Mouse (Mus musculus) myocyte (in vitro differentiated cells): ENCODE results near the gene Ackr2.

Experiments
- CEBPB ChIP-seq: IDR thresholded peaks from 2 replicates; pipeline ENCODE4 v1.6.1; 2011; ENCODE audit warnings: mild to moderate bottlenecking, moderate library complexity; ENCODE audit not compliant: poor library complexity, insufficient read depth, severe bottlenecking
- MAX ChIP-seq: IDR thresholded peaks from one replicate; pipeline ENCODE4 v1.6.1; 2011; ENCODE audit warnings: low read depth, mild to moderate bottlenecking, control low read depth
- POLR2A ChIP-seq: IDR thresholded peaks from one replicate; pipeline ENCODE4 v1.6.1; 2011; ENCODE audit warnings: low read depth, mild to moderate bottlenecking, control low read depth, moderate library complexity; ENCODE audit not compliant: insufficient read length
- POLR2AphosphoS2 ChIP-seq: IDR thresholded peaks from one replicate; pipeline ENCODE4 v1.6.1; 2011; ENCODE audit warnings: low read depth, control low read depth; ENCODE audit not compliant: insufficient read length
- REST ChIP-seq: IDR thresholded peaks from one replicate; pipeline ENCODE4 v1.6.1; 2011; ENCODE audit warnings: mild to moderate bottlenecking, control low read depth, moderate library complexity; ENCODE audit not compliant: insufficient read depth, insufficient read length
- USF1 ChIP-seq: IDR thresholded peaks from one replicate; pipeline ENCODE4 v1.6.1; 2011; ENCODE audit warnings: low read depth, mild to moderate bottlenecking, control low read depth, moderate library complexity

DNA sequence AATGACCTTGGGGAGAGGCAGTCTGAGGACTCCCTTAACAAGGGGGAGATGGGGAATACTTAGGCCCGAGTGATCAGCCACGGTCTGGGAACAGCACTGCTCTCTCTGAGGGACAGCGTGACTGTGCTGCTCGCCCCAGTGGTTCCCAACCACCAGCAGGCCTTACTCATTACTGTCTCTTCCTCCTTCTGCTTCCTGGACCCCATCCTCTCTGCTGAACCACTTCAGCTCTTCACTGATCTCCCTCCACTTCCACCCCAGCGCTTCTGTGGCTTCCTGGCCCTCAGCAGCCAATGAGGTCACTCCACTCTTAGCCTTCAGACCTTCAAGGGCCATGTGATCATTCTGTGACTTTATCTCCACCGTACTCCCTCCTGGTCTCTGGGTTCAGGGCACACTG, 11.5 kb downstream of the Ackr2 start:
- TF ChIP-seq MAX (no peak), POLR2A (no peak), USF1 (no peak), CEBPB (no peak), REST (no peak), POLR2AphosphoS2 (no peak)
